Mouse (Mus musculus): ENCODE measurements around the gene Tmem177. TPM values are rescaled to one million over a fixed set of nuclear protein-coding genes. Genes with fewer than 3 reads are reported as not detected.

Gene Tmem177
- total and polyA plus RNA-seq, 3 experiments, result 7.0 to 8.4 (median 7.2) TPM

DNA sequence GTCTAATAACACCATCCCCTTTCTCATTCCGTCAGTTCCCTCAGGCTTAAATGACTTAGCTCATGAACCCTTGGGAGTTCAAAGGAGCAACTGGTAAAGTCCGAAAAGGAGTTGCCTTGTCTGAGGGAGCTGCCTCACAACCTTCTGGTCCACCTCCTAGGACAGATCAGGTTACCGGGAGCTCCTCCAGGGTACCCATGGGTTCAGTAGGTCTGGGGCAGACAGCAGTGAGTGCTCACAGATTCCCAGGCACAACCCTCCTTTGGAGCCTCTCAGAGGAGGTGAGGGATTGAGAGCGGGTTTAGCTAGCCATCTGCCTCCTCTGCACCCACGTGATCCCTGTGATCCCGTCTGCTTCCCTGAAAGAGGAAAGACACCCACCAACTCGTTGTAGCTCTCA lies 23.9 kb upstream of the Tmem177 start:
- TF ChIP-seq EP300 (IDR thresholded peaks at IDR 0.05; ENCODE audit: low read length) (no peak), E2F4 (IDR thresholded peaks at IDR 0.05; ENCODE audit: insufficient replicate concordance, low read depth, low read length) (no peak), POLR2AphosphoS2 (IDR thresholded peaks at IDR 0.05; ENCODE audit: low read depth, low read length) (no peak), ELF1 (IDR thresholded peaks at IDR 0.05; ENCODE audit: low read depth, low read length) (no peak)
- Histone ChIP-seq H3K27ac (ENCODE audit: insufficient read depth, low read depth) (no peak overlapping the region), H3K4me1 (ENCODE audit: control insufficient read depth in 1 of 2, insufficient read depth in 2 of 2) (no peaks in the 10 kb centered on the region), H3K36me3 (replicated peaks in 1 of 2; ENCODE audit: control insufficient read depth in 1 of 2, insufficient read depth in 1 of 2, low read length in 1 of 2) (no peaks in the 10 kb centered on the region), H3K4me2 (ENCODE audit: insufficient read depth, low read depth, poor library complexity, severe bottlenecking) (no peak overlapping the region), H3K4me3 (replicated peaks in 1 of 3; ENCODE audit: low read depth in 2 of 3, low read length in 2 of 3, poor library complexity in 1 of 3) (no peak overlapping the region), H3K9me3 (replicated peaks; ENCODE audit: low read length) (no peaks in the 10 kb centered on the region), H3K27me3 (replicated peaks) (no peaks in the 10 kb centered on the region), H3K79me2 (replicated peaks; ENCODE audit: control insufficient read depth, extremely low read depth, insufficient read depth, poor library complexity, severe bottlenecking) (no peaks in the 10 kb centered on the region), H3K9ac (ENCODE audit: insufficient read depth, low read depth) (no peak overlapping the region)
- dilution Hi-C loops (cut with MboI; ENCODE audit: extremely low pct_ligation_motif_present, extremely low pct_unique_long_range_greater_than_20kb, low sequenced_read_pairs) (no loop called here), in situ Hi-C loops (cut with MboI; ENCODE audit: low pct_ligation_motif_present, low pct_unique_long_range_greater_than_20kb, low sequenced_read_pairs) (no loop called here)
- DNase-seq (ENCODE audit: extremely low read depth), result no peak

DNA sequence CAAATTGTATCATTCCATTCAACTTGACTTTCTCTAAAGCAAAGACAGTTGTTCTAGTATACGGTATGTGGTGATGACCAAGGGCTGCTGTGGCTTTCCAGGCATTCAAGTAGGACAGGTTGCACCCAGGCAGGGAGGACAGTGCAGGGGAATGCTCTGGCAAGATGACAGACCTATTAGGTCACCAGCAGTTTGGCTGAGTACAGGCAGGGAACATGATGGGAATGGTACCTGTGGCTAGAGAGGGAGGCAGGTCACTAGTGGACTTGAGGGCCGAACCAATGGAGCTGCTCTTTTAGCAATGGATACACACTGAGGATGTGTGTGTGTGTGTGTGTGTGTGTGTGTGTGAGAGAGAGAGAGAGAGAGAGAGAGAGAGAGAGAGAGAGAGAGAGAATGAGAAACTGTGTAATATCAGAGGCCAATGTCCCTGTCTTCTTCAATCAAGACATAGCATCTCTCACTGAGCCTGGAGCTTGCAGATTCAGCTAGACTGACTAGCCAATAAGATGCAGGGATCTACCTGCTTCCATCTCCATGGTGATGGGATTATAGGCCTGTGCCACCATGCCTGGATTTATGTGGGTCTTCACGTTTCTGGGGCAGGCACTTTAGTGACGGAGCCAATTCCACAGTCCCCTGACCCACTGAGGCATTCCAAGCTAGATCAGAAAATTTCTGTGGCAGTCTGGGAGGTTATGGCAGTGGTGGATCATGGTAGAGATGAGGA lies 18.6 kb upstream of the Tmem177 start:
- Histone ChIP-seq H3K9ac (ENCODE audit: insufficient read depth, low read depth) (no peak overlapping the region), H3K4me2 (ENCODE audit: insufficient read depth, low read depth, poor library complexity, severe bottlenecking) (no peak overlapping the region), H3K79me2 (replicated peaks; ENCODE audit: control insufficient read depth, extremely low read depth, insufficient read depth, poor library complexity, severe bottlenecking) (no peaks in the 10 kb centered on the region), H3K36me3 (replicated peaks in 1 of 2; ENCODE audit: control insufficient read depth in 1 of 2, insufficient read depth in 1 of 2, low read length in 1 of 2) (no peaks in the 10 kb centered on the region), H3K9me3 (replicated peaks; ENCODE audit: low read length) (peaks cover 3% of the 10 kb centered on the region), H3K4me3 (replicated peaks in 1 of 3; ENCODE audit: low read depth in 2 of 3, low read length in 2 of 3, poor library complexity in 1 of 3) (no peak overlapping the region), H3K27ac (ENCODE audit: insufficient read depth, low read depth) (no peak overlapping the region), H3K27me3 (replicated peaks) (no peaks in the 10 kb centered on the region), H3K4me1 (ENCODE audit: control insufficient read depth in 1 of 2, insufficient read depth in 2 of 2) (no peaks in the 10 kb centered on the region)
- dilution Hi-C loops (cut with MboI; ENCODE audit: extremely low pct_ligation_motif_present, extremely low pct_unique_long_range_greater_than_20kb, low sequenced_read_pairs) (no loop called here), in situ Hi-C loops (cut with MboI; ENCODE audit: low pct_ligation_motif_present, low pct_unique_long_range_greater_than_20kb, low sequenced_read_pairs) (no loop called here)
- TF ChIP-seq TCF12 (IDR thresholded peaks at IDR 0.05; ENCODE audit: low read depth, low read length), result no peak
- no peak for TF ChIP-seq CHD1 (IDR thresholded peaks at IDR 0.05; ENCODE audit: low read depth, low read length)
- DNase-seq (ENCODE audit: extremely low read depth), result no peak

DNA sequence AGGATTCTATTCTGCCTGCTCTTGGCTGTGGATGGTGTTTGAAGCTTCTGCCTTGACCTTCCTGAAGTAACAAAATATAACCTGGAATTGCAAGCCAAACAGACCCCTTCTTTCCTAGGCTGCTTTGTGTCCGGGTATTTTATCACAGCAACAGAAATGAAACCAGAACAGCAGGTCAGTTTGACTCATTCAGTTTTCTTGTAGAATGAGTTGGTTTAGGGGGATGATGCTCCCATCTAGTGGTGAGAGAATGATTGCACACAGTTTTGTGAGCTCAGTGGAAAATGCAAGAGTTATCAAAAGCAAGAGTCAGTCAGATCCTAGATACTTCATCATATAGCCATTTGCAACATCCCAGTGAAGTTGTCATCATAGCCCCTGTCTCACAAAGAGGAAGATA lies 16.7 kb upstream of the Tmem177 start:
- in situ Hi-C loops (cut with MboI; ENCODE audit: low pct_ligation_motif_present, low pct_unique_long_range_greater_than_20kb, low sequenced_read_pairs), result no loop called here
- H3K4me3 ChIP-seq (replicated peaks in 1 of 3; ENCODE audit: low read depth in 2 of 3, low read length in 2 of 3, poor library complexity in 1 of 3), result no peak overlapping the region

More for the DNA sequence above, 16.7 kb upstream of the Tmem177 start:
- dilution Hi-C loops (cut with MboI; ENCODE audit: extremely low pct_ligation_motif_present, extremely low pct_unique_long_range_greater_than_20kb, low sequenced_read_pairs), result no loop called here
- Histone ChIP-seq H3K79me2 (replicated peaks; ENCODE audit: control insufficient read depth, extremely low read depth, insufficient read depth, poor library complexity, severe bottlenecking) (no peaks in the 10 kb centered on the region), H3K27me3 (replicated peaks) (no peaks in the 10 kb centered on the region), H3K9me3 (replicated peaks; ENCODE audit: low read length) (peaks cover 3% of the 10 kb centered on the region), H3K9ac (ENCODE audit: insufficient read depth, low read depth) (no peak overlapping the region), H3K4me2 (ENCODE audit: insufficient read depth, low read depth, poor library complexity, severe bottlenecking) (no peak overlapping the region), H3K36me3 (replicated peaks in 1 of 2; ENCODE audit: control insufficient read depth in 1 of 2, insufficient read depth in 1 of 2, low read length in 1 of 2) (no peaks in the 10 kb centered on the region), H3K4me1 (ENCODE audit: control insufficient read depth in 1 of 2, insufficient read depth in 2 of 2) (peaks cover 0 to 6% of the 10 kb centered on the region in 2 experiments; a peak in 2 of 4 replicates), H3K27ac (ENCODE audit: insufficient read depth, low read depth) (no peak overlapping the region)
- peak; percentile 59 for DNase-seq (ENCODE audit: extremely low read depth)
- peak; percentile 33; the same call in 1 of the 2 replicates for TF ChIP-seq EP300 (IDR thresholded peaks at IDR 0.05; ENCODE audit: low read length)
- TF ChIP-seq JUN (IDR thresholded peaks at IDR 0.05; ENCODE audit: insufficient read depth, low read depth, low read length), result peak; percentile 9; the same call in 1 of the 2 replicates
- peak; percentile 92 for TF ChIP-seq RAD21 (IDR thresholded peaks at IDR 0.05; ENCODE audit: low read depth, low read length)
- no peak for TF ChIP-seq CHD1 (IDR thresholded peaks at IDR 0.05; ENCODE audit: low read depth, low read length)
- peak; percentile 36 to 88; a peak in 3 of 4 replicates for TF ChIP-seq CTCF (conservative IDR thresholded peaks at IDR 0.05 in 1 of 2, IDR thresholded peaks at IDR 0.05 in 1 of 2; ENCODE audit: low read depth in 2 of 2, low read length in 2 of 2)
- no peak for TF ChIP-seq GABPA (IDR thresholded peaks at IDR 0.05; ENCODE audit: insufficient replicate concordance, low read depth, low read length)
- peak; percentile 71 for TF ChIP-seq SMC3 (IDR thresholded peaks at IDR 0.05; ENCODE audit: low read depth, low read length)
- no peak for TF ChIP-seq ELF1 (IDR thresholded peaks at IDR 0.05; ENCODE audit: low read depth, low read length)
- TF ChIP-seq IRF4 (IDR thresholded peaks at IDR 0.05; ENCODE audit: low read depth, low read length), result peak; percentile 73
- 0 out of 2 replicates have a peak, but pooled peaks have one; percentile 11 for TF ChIP-seq MEF2A (IDR thresholded peaks at IDR 0.05; ENCODE audit: borderline replicate concordance, low read depth, low read length)

Data from CH12.LX (cell line).